Mouse (Mus musculus): ENCODE measurements around the gene Gabpa. TPM values are rescaled to one million over a fixed set of nuclear protein-coding genes. Genes with fewer than 3 reads are reported as not detected.
A peak's percentile ranks its signal among the peaks of the same experiment; 100 is the strongest.

Gabpa gene
- total RNA-seq, 2 experiments from 2014 or later = 23.6 to 34.1 TPM

DNA sequence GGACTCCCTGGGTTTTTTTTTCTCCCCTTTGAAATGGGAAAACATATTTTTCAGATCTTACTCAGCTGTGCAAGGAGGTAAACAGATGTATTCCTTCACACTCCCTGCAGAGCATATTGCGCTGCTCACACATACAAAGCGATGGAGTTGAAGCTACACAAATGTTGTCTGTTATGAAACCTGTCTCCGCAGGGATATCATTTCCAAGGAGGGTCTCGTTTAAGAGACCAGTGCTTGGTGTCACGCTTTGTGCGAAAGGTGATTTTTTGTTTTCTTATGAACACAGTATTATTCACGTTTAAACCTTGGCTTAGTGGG lies 41.0 kb downstream of the Gabpa start:
- intact Hi-C loops (cut with DNase I) = no loop called here
- no peak for DNase-seq
- Histone ChIP-seq H3K4me3 (no peak overlapping the region), H3K27ac (no peak overlapping the region)
- no peak for TF ChIP-seq CTCF (IDR thresholded peaks at IDR 0.05)

DNA sequence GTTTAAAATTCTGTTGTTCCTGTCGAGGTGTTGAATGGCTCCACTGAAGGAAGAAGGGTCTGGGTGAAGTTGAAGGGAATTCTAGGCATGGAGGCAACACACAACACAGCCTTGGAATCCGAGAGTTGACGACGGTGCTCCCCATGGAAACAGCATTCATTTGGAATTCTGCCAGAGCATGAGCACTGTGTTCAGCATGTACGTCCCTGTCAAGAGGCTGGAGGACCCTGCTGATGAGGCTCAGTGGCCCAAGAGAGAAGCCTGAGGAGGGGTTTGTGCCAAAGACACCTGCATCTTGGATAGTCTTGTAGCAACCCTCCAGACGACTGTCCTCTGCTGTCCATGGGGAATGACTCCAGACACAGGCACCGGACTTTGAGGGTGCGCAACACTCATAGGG lies 41.4 kb downstream of the Gabpa start:
- TF ChIP-seq CTCF (IDR thresholded peaks at IDR 0.05) = no peak
- no peak for DNase-seq
- Histone ChIP-seq H3K27ac (no peak overlapping the region), H3K4me3 (no peak overlapping the region)
- intact Hi-C loops (cut with DNase I) = no loop called here

DNA sequence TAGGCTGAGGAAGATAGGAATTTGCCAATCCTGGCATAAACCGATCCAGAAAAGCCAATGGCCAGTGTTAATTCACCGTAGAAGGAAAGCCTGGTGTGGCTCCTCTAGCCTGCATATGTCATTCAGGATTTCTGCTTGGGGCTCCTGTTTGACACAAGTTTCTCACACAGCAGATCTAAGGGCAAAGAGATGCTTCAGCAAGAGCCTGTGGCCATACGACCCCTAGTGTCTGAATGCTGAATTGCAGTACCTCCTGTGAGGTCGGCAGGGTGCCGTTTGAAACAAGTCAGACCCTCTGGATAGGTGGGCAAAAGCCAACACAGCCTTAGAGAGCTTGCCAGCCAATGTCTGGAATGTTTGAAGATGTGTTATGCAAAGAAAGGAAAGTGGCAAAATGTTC lies 44.4 kb downstream of the Gabpa start:
- H3K27ac ChIP-seq = no peak overlapping the region
- intact Hi-C loops (cut with DNase I) = loop anchor here (1.0 kb wide), 1 partner anchor 144 kb away; the partner anchor contains the start of gene Mrpl39
- DNase-seq = peak; percentile 71
- peak; percentile 98; the same call in 1 of the 2 replicates for TF ChIP-seq CTCF (IDR thresholded peaks at IDR 0.05)
- no peak overlapping the region for H3K4me3 ChIP-seq

DNA sequence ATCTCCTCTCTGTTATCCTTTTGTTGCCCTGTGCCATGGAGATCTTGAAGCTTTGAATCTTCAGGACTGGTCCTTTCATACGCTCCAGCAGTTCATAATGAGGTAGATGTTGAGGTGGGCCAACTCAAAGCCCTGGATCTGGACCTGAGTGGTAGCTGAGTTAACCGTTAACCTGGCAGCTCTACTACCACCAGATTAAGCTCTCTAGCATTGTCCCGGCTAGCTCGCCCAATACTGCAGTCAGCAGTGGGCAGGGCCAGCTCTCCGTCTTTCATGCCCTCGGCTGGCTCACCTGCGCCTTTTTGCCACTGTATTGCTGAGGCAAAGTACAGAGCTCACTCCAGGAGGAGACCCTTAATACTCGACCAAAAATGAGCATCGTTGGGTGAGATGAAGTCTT lies 46.4 kb downstream of the Gabpa start:
- no peak for DNase-seq
- no peak overlapping the region for H3K27ac ChIP-seq
- intact Hi-C loops (cut with DNase I) = no loop called here
- no peak for TF ChIP-seq CTCF (IDR thresholded peaks at IDR 0.05)
- no peak overlapping the region for H3K4me3 ChIP-seq

DNA sequence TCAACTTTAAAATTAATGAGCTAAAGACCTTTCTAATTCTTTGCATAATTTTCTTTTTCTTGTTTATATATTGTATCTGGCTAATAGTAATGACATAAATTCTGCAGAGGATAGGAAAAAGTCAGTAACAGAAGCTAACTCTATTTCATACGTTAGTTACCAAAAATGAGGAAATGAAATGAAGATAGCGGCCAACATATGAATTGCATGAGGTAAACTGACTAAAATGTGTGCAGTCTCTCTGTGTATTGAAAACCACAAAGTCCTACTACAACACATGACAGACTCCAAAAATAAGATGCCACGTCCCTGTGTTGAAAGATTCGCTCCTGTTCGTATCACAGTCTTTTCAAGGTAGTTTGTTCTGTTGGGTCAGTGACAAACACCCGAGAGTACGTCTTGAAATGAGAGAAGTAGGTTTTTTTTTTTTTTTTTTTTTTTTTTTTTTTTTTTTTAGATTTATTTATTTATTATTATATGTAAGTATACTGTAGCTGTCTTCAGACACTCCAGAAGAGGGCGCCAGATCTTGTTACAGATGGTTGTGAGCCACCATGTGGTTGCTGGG lies 47.1 kb downstream of the Gabpa start:
- no peak for TF ChIP-seq CTCF (IDR thresholded peaks at IDR 0.05)
- H3K27ac ChIP-seq = no peak overlapping the region
- intact Hi-C loops (cut with DNase I) = no loop called here
- DNase-seq = no peak
- no peak overlapping the region for H3K4me3 ChIP-seq

DNA sequence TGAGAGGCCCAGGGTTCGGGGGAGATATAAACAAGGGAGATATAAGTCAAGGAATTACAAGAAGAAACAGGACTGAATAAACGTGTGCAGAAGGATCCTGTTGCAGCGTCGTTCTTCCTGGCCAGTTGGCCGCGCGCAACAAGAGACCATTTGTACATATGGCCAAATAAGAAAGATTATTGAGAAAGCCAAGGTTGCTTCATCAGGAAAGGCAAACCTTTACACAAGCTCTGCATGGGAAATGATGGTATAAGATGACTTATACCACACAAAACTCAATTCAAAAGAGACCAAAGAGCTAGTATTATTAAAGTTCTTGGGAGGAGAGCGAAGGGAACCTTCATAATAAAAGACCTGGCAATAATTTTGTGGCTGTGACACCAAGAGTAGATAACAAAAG lies 49.8 kb downstream of the Gabpa start:
- no peak for DNase-seq
- Histone ChIP-seq H3K27ac (no peak overlapping the region), H3K4me3 (no peak overlapping the region)
- intact Hi-C loops (cut with DNase I) = no loop called here
- no peak for TF ChIP-seq CTCF (IDR thresholded peaks at IDR 0.05)

DNA sequence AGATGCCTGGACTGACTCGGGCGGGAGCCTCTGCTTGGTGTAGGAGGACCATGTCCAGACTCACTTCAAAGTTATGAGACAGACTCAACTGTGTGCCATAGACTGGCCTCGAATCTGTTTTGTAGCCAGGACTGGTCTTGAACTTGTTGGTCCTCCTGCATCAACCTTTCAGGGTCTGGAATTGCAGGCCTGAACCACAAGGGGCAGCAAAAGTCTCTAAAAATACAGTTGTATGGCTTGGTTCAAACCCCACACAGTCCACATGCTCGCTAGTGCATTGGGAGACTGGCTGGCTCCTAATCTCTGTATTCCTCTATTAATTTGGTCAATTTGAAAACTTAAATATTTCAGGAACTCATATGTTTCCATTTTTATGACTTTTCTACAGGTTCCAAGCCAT lies 68.3 kb downstream of the Gabpa start:
- DNase-seq = no peak
- Histone ChIP-seq H3K4me3 (no peak overlapping the region), H3K27ac (no peak overlapping the region)
- intact Hi-C loops (cut with DNase I) = no loop called here
- TF ChIP-seq CTCF (IDR thresholded peaks at IDR 0.05) = no peak

DNA sequence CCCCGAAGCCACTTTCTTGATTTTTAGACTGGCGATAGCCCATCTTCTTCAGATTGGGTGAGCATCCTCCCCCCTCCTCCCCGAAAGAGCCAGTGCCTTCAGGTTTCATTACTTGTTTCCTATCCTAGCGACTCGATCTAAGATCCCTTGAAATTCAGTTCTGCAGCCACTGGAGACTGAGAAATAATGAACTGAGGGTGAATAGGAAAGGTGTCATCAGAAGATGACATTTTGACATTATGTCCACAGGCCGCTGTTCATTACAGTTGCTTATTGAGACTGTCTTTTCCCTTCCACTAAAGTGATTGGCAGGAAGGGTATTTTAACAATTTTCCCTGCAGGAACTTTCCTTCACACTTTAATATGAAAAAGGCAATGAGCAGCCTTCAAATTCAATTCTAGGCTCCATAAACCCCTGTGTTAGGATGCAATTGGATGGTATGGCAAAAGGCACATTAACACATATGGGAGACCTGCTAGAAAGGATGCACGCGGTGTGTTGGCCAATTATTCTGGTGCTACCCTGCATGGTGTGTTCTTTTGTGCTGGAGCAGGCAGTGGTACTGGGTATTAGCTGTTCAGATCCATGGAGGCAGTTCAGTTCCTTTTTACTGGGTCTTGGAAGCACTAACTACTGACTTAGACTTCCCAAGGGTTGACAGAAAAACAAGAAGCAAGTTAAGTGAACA lies 76.9 kb downstream of the Gabpa start:
- intact Hi-C loops (cut with DNase I) = no loop called here

More for the DNA sequence above, 76.9 kb downstream of the Gabpa start:
- no peak for DNase-seq
- no peak for TF ChIP-seq CTCF (IDR thresholded peaks at IDR 0.05)
- Histone ChIP-seq H3K27ac (no peak overlapping the region), H3K4me3 (no peak overlapping the region)

Other genes with a start within 250 kb of the Gabpa start
- 10 to 100 TPM; 13.4 to 19.5 TPM for gene Mrpl39, start 99.2 kb upstream of the Gabpa start, total RNA-seq (2021)
- gene Jam2, start 60.8 kb upstream of the Gabpa start, total RNA-seq (2021) = 10 to 100 TPM; 13.6 to 24.9 TPM
- 1,000 to 10,000 TPM; 1,011 to 1,386 TPM for gene Atp5j, start 700 bp downstream of the Gabpa start, total RNA-seq (2021)

All from gastrocnemius, adult 2 months (tissue).